Mouse (Mus musculus) limb, embryonic 14.5 days (tissue): ENCODE results near the gene Syde2. TPM values are rescaled to one million over a fixed set of nuclear protein-coding genes. Genes with fewer than 3 reads are reported as not detected.
A peak's percentile ranks its signal among the peaks of the same experiment; 100 is the strongest.

Experiments used
- ATAC-seq: fragments of 200-750 bp; cut with Nextera tagmentation; 2 replicates; pipeline ENCODE4 v1.8.0; 2017; ENCODE audit warnings: low read depth, moderate number of reproducible peaks, moderate TSS enrichment; ENCODE audit not compliant: low FRiP score
- DNase-seq: peaks from one replicate; pipeline ENCODE4 v3.0.0-alpha.2; 2015; ENCODE audit warnings: low spot score
- H3K27ac ChIP-seq: fragments of 300-500 bp; sonication (generic); replicated peaks from 2 replicates; pipeline ENCODE4 v1.5.1; 2014; ENCODE audit warnings: low read depth, mild to moderate bottlenecking, low read length, moderate library complexity, mixed read lengths
- H3K27me3 ChIP-seq: fragments of 300-500 bp; sonication (generic); 2 replicates; pipeline ENCODE4 v1.6.1; 2014; ENCODE audit warnings: low read length, mixed read lengths; ENCODE audit not compliant: control insufficient read depth, insufficient read depth
- H3K36me3 ChIP-seq: fragments of 300-500 bp; sonication (generic); 2 replicates; pipeline ENCODE4 v1.6.1; 2014; ENCODE audit warnings: mild to moderate bottlenecking, low read length, moderate library complexity, mixed read lengths; ENCODE audit not compliant: control insufficient read depth, insufficient read depth
- H3K4me1 ChIP-seq: fragments of 300-500 bp; sonication (generic); 2 replicates; pipeline ENCODE4 v1.6.1; 2014; ENCODE audit warnings: antibody characterized with exemption, low read length, mixed read lengths; ENCODE audit not compliant: control insufficient read depth, insufficient read depth
- H3K4me2 ChIP-seq: fragments of 300-500 bp; sonication (generic); replicated peaks from 2 replicates; pipeline ENCODE4 v1.6.1; 2014; ENCODE audit warnings: low read depth, mild to moderate bottlenecking, low read length, moderate library complexity; ENCODE audit not compliant: severe bottlenecking
- H3K4me3 ChIP-seq: fragments of 300-500 bp; sonication (generic); replicated peaks from 2 replicates; pipeline ENCODE4 v1.5.1; 2014; ENCODE audit warnings: low read length
- H3K9ac ChIP-seq: fragments of 300-500 bp; sonication (generic); 2 replicates; pipeline ENCODE4 v1.6.1; 2014; ENCODE audit warnings: mild to moderate bottlenecking, low read depth, low read length, moderate library complexity; ENCODE audit not compliant: severe bottlenecking
- H3K9me3 ChIP-seq: fragments of 300-500 bp; sonication (generic); 2 replicates; pipeline ENCODE4 v1.6.1; 2016; ENCODE audit warnings: low read length; ENCODE audit not compliant: control insufficient read depth
- POLR2A ChIP-seq: fragments of 200-500 bp; IDR thresholded peaks from 2 replicates; pipeline ENCODE4 v1.8.0; 2012; ENCODE audit warnings: inconsistent platforms, mild to moderate bottlenecking, moderate library complexity, borderline replicate concordance; ENCODE audit not compliant: insufficient read depth, insufficient read length; ENCODE audit errors: extremely low read depth
- WGBS: fragments of 180-500 bp; shearing (Covaris S2); extraction: QIAGEN DNeasy Blood & Tissue Kit; methylation state at CpG from one replicate; pipeline ENCODE4 v1.1.7; 2014; 5-methylcytosine and 5-hydroxymethylcytosine counted together
- polyA plus RNA-seq, 2 experiments: library from polyadenylated mRNA; depleted of rRNA in 1 of 2; stranded (reverse) in 1 of 2; unstranded in 1 of 2; fragments of >200 nt; fragmentation: Nextera tagmentation in 1 of 2; extraction: Ambion mirVana in 1 of 2; gene quantifications; 2 replicates each; pipeline versions ENCODE4 v1.2.1 to v1.2.3; 2012 to 2014

Syde2 gene
- polyA plus RNA-seq, 2 experiments: 2.8 to 6.0 TPM

- no peak for ATAC-seq
Observed at GRCm38 (mm10) chr3:146053873-146054272, 66.2 kb downstream of the Syde2 start.

GRCm38 (mm10) chr3:146057131-146057530 lies 69.5 kb downstream of the Syde2 start:
- Histone ChIP-seq H3K4me1 (no peaks in the 10 kb centered on the region), H3K9ac (no peak overlapping the region), H3K27ac (no peak overlapping the region), H3K4me2 (no peak overlapping the region), H3K4me3 (no peak overlapping the region), H3K9me3 (no peaks in the 10 kb centered on the region), H3K36me3 (no peaks in the 10 kb centered on the region), H3K27me3 (no peaks in the 10 kb centered on the region)
- WGBS: 76% methylated on average over 7 of the region's 7 CpGs
- DNase-seq (no peak), ATAC-seq (no peak)
- TF ChIP-seq POLR2A: no peak

More at GRCm38 (mm10) chr3:146053873-146054272, 66.2 kb downstream of the Syde2 start:
- 75% methylated on average over 2 of the region's 2 CpGs for WGBS
- no peaks in the 10 kb centered on the region for H3K36me3 ChIP-seq
- no peak overlapping the region for H3K4me3 ChIP-seq
- H3K4me2 ChIP-seq: no peak overlapping the region
- no peaks in the 10 kb centered on the region for H3K27me3 ChIP-seq
- H3K27ac ChIP-seq: no peak overlapping the region
- no peak overlapping the region for H3K9ac ChIP-seq
- no peak for TF ChIP-seq POLR2A
- no peaks in the 10 kb centered on the region for H3K9me3 ChIP-seq
- H3K4me1 ChIP-seq: peaks cover 4% of the 10 kb centered on the region
- no peak for DNase-seq

- no peak overlapping the region for H3K4me2 ChIP-seq
- peak; percentile 51 for DNase-seq
- no peaks in the 10 kb centered on the region for H3K27me3 ChIP-seq
- TF ChIP-seq POLR2A: no peak
- ATAC-seq: no peak
- no peaks in the 10 kb centered on the region for H3K9me3 ChIP-seq
- H3K36me3 ChIP-seq: no peaks in the 10 kb centered on the region
- WGBS: 5% methylated on average over 4 of the region's 4 CpGs
- no peak overlapping the region for H3K27ac ChIP-seq
- no peaks in the 10 kb centered on the region for H3K4me1 ChIP-seq
- H3K9ac ChIP-seq: no peak overlapping the region
- no peak overlapping the region for H3K4me3 ChIP-seq
Observed at GRCm38 (mm10) chr3:146058263-146058662, 70.6 kb downstream of the Syde2 start.

GRCm38 (mm10) chr3:146059356-146059926 lies 71.8 kb downstream of the Syde2 start:
- no peak for ATAC-seq
- no peak overlapping the region for H3K9ac ChIP-seq
- H3K4me1 ChIP-seq: no peaks in the 10 kb centered on the region
- no peak overlapping the region for H3K4me3 ChIP-seq
- 66% methylated on average over 15 of the region's 15 CpGs for WGBS
- TF ChIP-seq POLR2A: no peak
- no peak overlapping the region for H3K27ac ChIP-seq
- H3K4me2 ChIP-seq: peak overlapping the region; percentile 1; the same call in 1 of the 2 replicates
- no peaks in the 10 kb centered on the region for H3K9me3 ChIP-seq
- no peak for DNase-seq
- no peaks in the 10 kb centered on the region for H3K27me3 ChIP-seq
- no peaks in the 10 kb centered on the region for H3K36me3 ChIP-seq

- Histone ChIP-seq H3K9ac (no peak overlapping the region), H3K27me3 (no peaks in the 10 kb centered on the region), H3K4me3 (no peak overlapping the region), H3K4me2 (no peak overlapping the region), H3K36me3 (no peaks in the 10 kb centered on the region), H3K9me3 (no peaks in the 10 kb centered on the region), H3K27ac (no peak overlapping the region), H3K4me1 (no peaks in the 10 kb centered on the region)
- TF ChIP-seq POLR2A: no peak
- no peak for ATAC-seq
- 81% methylated on average over 10 of the region's 11 CpGs for WGBS
- no peak for DNase-seq
Observed at GRCm38 (mm10) chr3:146063146-146063545, 75.5 kb downstream of the Syde2 start.
